Mouse (Mus musculus): ENCODE measurements around the gene Treh.
A peak's percentile ranks its signal among the peaks of the same experiment; 100 is the strongest.

Gene Treh

DNA sequence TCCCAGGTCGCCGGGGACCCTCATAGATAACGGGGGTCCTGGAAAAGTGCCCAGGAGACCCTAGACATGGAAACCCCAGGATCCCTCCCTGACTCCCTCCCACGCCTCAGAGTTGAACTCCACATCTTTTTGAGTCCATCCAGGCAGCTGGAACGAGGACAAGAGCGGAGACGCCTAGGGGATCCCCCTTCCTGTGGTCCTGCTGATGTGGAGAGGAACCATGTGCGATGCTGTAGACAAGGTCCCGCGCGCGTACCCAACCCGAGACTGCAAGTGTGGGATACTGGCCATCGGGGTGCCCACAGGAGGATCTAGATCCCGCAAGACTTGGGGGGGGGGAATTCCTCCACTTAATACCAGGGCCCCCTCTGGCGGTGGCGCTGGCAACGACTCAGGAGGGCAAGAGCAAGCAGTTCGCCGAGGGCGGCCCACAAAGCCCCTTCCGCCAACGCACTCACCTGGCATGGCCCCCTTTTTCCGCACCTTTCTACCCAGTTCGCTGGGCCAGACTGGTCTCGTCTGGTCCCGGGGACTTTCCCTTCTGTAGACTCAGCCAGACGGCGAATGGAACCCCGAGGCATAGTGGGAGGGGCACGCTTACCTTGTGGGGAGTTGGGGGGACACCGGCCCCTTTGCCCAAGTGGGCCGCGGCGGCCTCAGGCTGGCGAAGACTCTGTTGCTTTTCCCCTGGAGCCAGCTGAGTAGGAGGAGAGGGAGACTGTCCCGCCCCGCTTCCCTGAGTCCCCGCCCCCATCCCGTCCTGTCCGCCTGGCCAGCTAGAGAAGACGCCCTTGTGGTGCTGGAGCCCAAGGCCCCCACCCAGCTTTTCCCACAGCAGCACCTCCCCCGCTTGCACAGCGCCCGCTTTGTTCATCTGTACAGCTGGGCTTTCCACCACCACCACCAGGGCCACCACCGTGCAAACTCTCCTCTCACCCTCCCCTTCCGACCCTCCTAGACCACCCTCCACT lies 61.8 kb downstream of the Treh start, which contains the start of gene Phldb1:
Gene Phldb1 (minus strand): TSS at position 675 of the 971 bp plus-strand sequence.
- DNase-seq (ENCODE audit: low spot score in 2 of 2), result peak; percentile 64 to 69

DNA sequence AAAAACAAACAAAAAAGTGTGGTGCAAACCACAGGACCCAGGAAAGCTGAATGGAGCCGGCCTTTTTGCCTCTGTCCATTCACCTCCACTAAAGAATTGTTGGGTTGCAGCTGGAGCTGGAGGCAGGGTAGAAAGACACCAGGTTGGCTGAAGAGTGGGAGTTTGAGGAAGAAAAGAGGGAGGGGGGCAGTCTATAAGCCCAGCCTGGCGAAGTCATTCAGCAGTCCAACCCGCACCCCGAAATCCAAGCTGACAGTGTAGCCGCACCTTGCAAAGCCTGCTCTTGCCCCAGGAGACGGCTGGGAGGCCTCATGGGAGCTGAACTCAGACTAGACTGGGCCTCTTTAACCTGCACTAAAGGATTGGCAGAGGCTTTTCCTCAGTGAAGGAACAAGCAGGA lies 62.9 kb downstream of the Treh start:
- DNase-seq (ENCODE audit: low spot score in 2 of 2), result no peak

Measured in frontal cortex, postnatal 10 days (tissue).